Mouse (Mus musculus) heart, postnatal 0 days (tissue): ENCODE results near the gene Srp54c.

Source experiments
- CTCF ChIP-seq: IDR thresholded peaks from 2 replicates; pipeline ENCODE4 v1.5.1; 2016; ENCODE audit warnings: antibody characterized with exemption, control low read depth, low read depth
- EP300 ChIP-seq: IDR thresholded peaks from 2 replicates; pipeline ENCODE4 v1.6.1; 2016; ENCODE audit warnings: antibody characterized with exemption, low read depth

GRCm38 (mm10) chr12:55272243-55272642 lies 42.3 kb downstream of the Srp54c start:
- TF ChIP-seq EP300 (no peak), CTCF (no peak)
